Mouse (Mus musculus) embryonic facial prominence, embryonic 13.5 days (tissue): Measurements from ENCODE around the gene Gbp7. TPM values are rescaled to one million over a fixed set of nuclear protein-coding genes. Genes with fewer than 3 reads are reported as not detected.

ENCODE experiments used
- polyA plus RNA-seq: library from polyadenylated mRNA; unstranded; fragments of >200 nt; fragmentation: Nextera tagmentation; extraction: Ambion mirVana; gene quantifications from 2 replicates; pipeline ENCODE4 v1.2.1, GENCODE M21; 2015

Gbp7 gene
- polyA plus RNA-seq, 1 experiment from 2014 or later = 1.7 TPM

Other genes with a start within 250 kb of the Gbp7 start
- 17.6 and 19.8 TPM in 2 replicates for gene Pdlim5, start 134.6 kb upstream of the Gbp7 start, polyA plus RNA-seq
- gene Gbp5, start 36.4 kb upstream of the Gbp7 start, polyA plus RNA-seq = 0.07 TPM in 1 of 2 replicates, not detected in the other
- 0.70 and 1.3 TPM in 2 replicates for gene Gbp3, start 29.7 kb downstream of the Gbp7 start, polyA plus RNA-seq
- gene Gbp2b, start 64.5 kb downstream of the Gbp7 start, polyA plus RNA-seq = not detected in 2 replicates
- gene Gbp2, start 90.3 kb downstream of the Gbp7 start, polyA plus RNA-seq = 0.26 and 0.28 TPM in 2 replicates
- 19.5 and 22.4 TPM in 2 replicates for gene Kyat3, start 170.7 kb downstream of the Gbp7 start, polyA plus RNA-seq
- gene Gtf2b, start 234.7 kb downstream of the Gbp7 start, polyA plus RNA-seq = 85.4 and 97.0 TPM in 2 replicates